Comparison of ENCODE assay signal across 16 mouse cellular contexts in the genomic region with DNA sequence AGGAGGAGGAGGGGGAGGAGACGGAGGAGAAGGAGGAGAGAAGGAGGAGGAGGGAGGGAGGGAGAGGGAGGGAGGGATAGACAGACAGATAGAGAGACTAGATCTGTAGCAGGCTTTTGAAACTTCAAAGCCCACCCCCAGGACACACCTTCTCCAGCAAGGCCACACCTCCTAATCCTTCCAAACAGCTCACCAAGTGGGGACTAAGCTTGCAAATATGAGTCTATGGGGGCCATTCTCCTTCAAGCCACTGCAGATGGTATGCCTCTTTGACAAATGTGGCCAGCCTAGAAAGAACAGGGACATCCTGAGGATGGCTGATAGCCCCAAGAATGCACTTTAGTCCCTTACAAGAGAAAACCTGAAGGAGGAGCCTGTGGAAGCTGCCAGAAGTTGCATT. TPM values are rescaled to one million over a fixed set of nuclear protein-coding genes. Genes with fewer than 3 reads are reported as not detected.
"Had no signal": no experiment of that assay in that cellular context is flagged by ENCODE, and none has a peak within 500 bp of the region (broad histone marks: within the 10 kb centered on the region; RNA-seq: fewer than 3 reads in every experiment).

No protein-coding gene starts in this region.

- H3K4me1 ChIP-seq: midbrain, embryonic 10.5 days; neural tube, embryonic 12.5 days; stomach, embryonic 15.5 days had no signal

- H3K27me3 ChIP-seq: midbrain, embryonic 12.5 days; neural tube, embryonic 12.5 days; stomach, embryonic 15.5 days had no signal

- H3K9ac ChIP-seq: lung, embryonic 14.5 days; midbrain, embryonic 12.5 days; neural tube, embryonic 12.5 days; stomach, embryonic 15.5 days had no signal

- H3K9me3 ChIP-seq: midbrain, embryonic 10.5 days; neural tube, embryonic 12.5 days; stomach, embryonic 15.5 days had no signal

- H3K4me3 ChIP-seq: midbrain, embryonic 10.5 days; midbrain, embryonic 12.5 days; myocyte; neural tube, embryonic 12.5 days; stomach, embryonic 15.5 days had no signal

- ATAC-seq: midbrain, embryonic 16.5 days had no signal

- H3K4me2 ChIP-seq: lung, embryonic 14.5 days; midbrain, embryonic 12.5 days; neural tube, embryonic 12.5 days; stomach, embryonic 15.5 days had no signal

- H3K27ac ChIP-seq: midbrain, embryonic 10.5 days; midbrain, embryonic 12.5 days; neural tube, embryonic 12.5 days; stomach, embryonic 15.5 days; stomach, postnatal 0 days had no signal

- DNase-seq: lung, adult 18-20 months; lung, embryonic 14.5 days; lung, postnatal 10 days; lung, postnatal 4 days; midbrain, embryonic 14.5 days; right cerebral cortex, postnatal 14 days; thymus, adult 18-20 months; thymus, postnatal 14 days; thymus, postnatal 36 days had no signal

- H3K36me3 ChIP-seq: midbrain, embryonic 10.5 days; midbrain, embryonic 12.5 days; neural tube, embryonic 12.5 days; stomach, embryonic 15.5 days had no signal

RNA-seq across cellular contexts. Expression of gene Cd2, which starts 15.6 kb away (rescaled TPM):
- polyA plus RNA-seq: midbrain, embryonic 12.5 days; midbrain, embryonic 14.5 days; midbrain, embryonic 16.5 days; myocyte; neural tube, embryonic 12.5 days; stomach, postnatal 0 days had no signal
